Mouse (Mus musculus): ENCODE results near the gene N4bp3.
"Not testable (repeated sequence)": the region's sequence is repeated elsewhere in the genome, so short reads cannot be mapped to it uniquely, and the experiment has no call there.

The N4bp3 gene

DNA sequence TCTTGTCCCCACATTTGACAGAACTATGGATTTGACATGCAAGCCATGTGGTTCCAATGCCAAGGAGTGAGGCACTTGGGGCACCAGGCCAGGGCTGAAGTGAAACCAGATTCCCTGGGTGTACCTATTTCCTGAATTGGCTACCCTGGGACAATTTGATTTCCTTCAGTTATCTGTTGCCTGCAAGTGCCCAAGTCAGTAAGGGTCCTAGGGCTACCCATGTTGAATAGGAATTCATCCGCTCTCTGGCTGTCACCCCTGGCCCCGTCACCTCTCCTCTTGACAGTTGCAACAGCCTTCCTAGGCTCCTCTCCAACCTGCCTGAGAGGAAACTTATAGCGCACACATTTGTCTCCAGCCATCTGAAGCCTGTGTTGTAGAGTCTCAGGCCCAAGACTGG, 4.2 kb upstream of the N4bp3 start:
- in situ Hi-C loops (cut with MboI; ENCODE audit: low sequenced_read_pairs), result no loop called here

DNA sequence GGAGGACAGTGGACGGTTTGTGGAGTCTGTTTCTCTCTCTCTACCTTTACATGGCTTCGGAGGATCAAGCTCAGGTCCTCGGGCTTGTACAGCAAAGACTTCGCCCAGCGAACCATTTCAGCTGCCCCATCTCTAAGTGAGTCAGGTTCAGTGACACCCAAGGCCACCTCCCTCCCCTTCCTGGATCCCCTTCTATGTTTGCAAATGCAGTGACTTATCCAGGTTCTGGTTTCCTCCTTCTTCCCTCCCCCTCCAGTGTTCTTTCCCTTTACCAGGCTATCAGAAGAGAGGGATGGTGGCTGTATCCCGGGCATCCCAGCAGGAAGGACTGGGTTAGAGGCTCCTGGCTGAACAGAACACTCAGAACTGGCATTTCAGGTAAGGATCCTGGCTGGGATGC, 3.1 kb upstream of the N4bp3 start:
- in situ Hi-C loops (cut with MboI; ENCODE audit: low sequenced_read_pairs), result no loop called here

DNA sequence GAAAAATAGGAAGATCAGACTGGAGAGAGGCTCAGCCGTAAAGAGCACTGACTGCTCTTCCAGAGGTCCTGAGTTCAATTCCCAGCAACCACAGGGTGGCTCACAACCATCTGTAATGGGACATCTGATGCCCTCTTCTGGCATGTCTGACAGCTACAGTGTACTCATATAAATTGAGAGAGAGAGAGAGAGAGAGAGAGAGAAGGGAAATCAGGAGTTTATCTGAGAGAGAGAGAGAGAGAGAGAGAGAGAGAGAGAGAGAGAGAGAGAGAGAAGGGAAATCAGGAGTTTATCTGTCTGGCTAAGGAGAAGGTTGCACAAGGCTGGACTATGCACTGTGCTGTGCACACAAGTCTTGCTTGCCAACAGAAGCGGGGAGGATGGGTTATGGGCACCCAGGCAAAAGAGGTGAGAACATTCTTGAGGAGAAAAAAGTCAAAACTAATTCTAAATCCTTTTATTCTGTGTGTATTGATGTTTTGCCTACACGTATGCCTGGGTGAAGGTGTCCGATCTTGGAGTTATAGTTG, 2.3 kb upstream of the N4bp3 start:
- in situ Hi-C loops (cut with MboI; ENCODE audit: low sequenced_read_pairs), result no loop called here

DNA sequence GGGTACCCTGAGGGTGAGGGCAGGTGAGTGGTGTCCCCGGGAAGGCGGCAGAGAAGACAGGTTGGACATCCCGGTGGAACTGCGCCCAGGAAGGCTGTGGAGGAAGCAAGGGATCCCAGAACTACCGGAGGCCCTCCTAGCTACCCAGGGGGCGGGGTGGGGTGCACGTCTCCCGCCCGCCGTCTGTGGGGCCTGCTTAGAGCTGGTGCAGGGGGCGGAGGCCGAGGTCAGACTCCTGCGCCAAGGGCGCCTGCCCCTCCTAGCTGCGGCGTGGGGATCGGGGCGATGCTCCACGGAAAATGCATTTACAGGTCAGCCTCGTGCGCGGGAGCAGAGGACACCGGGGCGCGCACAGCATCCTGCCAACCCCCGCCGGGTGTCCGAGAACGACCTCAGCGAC, 381 bp downstream of the N4bp3 start:
- in situ Hi-C loops (cut with MboI; ENCODE audit: low sequenced_read_pairs), result no loop called here

DNA sequence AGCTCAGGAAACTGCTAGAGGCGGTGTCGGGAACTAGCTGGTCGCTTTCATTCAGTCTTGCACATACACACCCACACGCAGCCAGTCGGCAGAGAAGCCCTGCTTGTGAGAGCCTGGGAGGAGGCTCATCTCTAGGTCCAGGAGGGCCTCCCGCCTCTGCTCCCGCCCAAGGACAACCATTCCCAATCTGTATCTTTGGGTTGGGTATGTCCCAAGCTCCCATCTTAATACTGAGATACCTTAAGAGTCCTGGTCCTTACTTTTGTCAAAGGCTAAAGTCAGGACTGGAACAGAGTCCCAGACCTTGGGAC, 798 bp downstream of the N4bp3 start:
- in situ Hi-C loops (cut with MboI; ENCODE audit: low sequenced_read_pairs), result no loop called here

DNA sequence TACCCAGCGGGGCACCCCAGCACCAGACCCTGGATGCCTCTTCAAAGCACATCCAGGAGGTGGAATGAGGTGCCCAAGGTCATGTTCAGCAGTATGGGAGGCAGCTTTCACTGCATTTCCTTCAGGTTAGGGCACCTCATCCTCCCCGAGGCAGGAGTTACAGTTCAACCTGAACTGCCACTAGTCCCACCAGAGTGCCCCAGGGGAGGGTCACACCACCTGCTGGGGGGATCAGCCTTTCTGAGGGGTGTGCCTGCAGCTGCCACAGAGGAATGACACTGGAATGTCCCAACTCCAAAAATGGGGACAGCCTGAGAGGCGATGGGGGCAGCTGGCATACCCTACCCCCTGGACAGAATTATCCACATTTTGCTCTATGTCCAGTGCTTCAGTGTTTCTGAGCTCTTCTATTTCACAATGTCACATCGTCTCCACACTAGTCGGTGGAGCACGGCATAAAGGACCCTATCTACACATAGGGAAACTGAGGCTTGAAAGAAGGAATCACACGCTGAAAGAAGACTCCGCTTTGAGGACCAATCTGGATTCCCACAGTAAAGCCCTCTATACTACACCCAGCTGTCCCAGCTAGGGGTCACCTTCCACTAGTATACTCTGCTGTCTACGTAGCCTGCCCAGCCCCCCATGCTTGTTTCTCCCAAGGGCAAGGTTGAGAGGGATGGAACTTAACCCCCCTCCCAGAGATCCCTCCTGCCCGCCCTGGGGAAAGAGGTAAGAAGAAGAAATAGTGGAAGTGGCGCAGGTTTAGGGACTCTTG, 1.3 kb downstream of the N4bp3 start:
- in situ Hi-C loops (cut with MboI; ENCODE audit: low sequenced_read_pairs), result no loop called here

DNA sequence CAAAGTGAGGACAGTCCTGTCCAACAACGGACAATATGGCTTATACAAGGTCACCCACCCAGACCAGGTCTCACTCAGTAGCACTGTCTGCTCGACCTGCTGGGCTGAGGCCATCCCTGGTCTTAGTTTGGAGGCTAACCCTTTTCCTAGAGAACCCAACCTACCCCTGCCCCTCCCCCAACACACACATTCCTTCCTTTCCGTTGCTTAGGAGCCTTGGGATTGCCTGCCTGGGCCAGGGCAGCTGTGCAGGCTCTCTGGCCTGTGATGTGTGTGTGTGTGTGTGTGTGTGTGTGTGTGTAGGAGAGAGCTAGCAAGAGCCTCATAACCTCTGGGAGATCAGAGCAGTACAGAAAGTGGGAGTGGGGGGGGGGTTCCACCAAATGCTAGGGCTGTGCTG, 2.1 kb downstream of the N4bp3 start:
- in situ Hi-C loops (cut with MboI; ENCODE audit: low sequenced_read_pairs), result no loop called here

DNA sequence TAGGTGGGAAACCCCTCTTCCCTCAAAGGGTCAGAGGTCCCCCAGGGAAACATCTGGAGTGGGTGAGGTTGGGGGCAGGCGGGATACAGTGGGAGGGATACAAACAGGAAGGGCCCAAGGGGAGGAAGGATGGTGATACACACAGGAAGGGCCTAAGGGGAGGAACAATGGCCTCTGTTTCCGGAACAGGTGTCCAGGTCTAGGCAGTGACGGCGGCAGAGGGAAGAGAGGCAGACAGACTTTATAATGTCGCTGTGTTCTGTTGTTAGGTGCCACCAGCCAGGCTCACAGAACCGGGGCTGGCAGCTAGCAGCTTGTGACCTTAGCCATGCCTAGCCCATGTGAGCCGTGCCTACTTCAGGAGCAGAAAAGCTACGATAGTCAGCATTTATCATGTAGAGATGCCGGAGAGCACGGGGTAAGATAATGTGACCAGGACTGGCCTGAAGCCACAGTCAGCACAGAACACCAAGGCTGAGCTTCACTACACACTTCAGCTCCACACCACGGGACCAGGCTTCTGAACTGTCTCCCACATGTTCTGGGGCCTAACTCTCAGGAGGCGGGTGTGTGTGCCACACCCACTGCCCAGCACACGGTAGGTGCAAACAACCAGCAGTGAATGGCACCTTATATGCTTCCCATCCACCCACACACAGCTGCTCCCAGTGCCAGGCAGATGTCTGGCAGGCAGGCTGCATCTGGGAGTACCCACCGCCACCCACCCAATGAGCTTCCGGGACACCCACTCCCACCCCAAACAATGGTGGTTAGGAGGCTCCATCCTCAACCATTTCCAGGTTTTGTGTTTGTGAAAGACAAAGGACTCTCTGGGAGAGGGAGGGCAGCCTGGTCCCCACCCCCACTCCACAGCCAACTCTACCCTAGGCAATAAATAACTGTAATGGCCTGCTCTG, 3.6 kb downstream of the N4bp3 start:
- in situ Hi-C loops (cut with MboI; ENCODE audit: low sequenced_read_pairs), result no loop called here

DNA sequence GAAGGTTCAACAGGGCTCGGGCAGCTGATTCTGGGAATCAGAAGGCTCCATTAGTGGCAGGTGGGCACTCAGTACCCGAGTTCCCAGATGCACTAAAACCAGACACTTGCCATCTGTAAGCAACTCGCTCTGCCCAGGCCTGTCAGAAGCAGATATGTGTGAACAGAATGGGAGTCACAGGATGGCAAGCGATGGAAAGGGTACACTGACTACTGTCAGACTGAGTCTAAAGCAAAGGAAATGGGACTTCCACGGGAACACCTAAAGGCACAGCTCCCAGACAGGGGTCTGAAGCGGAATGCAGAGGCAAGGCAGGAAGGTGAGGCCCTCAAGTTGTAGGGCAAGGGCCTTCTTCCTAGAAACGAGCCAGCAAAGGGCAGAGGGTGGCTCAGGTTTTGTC, 4.4 kb downstream of the N4bp3 start:
- in situ Hi-C loops (cut with MboI; ENCODE audit: low sequenced_read_pairs), result no loop called here

DNA sequence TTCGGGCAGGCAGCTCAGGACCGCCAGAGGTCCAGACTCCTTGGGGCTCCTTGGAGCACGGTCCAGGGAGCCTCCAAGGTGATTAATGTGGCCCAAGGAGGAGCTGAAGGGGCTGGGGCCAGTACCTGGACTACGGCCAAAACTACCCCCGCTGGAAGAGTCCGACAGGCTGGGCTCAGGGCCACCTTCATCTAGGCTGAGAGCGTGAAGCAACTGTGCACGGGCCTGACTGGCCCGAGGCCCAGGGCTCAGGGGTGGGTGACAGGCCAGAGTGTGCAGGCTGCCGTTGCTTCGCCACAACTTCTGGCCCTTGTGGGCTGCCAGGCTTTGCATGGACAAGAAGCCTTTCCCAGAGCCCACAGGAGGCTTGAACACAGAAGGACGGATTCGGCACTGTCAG, 5.3 kb downstream of the N4bp3 start:
- in situ Hi-C loops (cut with MboI; ENCODE audit: low sequenced_read_pairs), result no loop called here

DNA sequence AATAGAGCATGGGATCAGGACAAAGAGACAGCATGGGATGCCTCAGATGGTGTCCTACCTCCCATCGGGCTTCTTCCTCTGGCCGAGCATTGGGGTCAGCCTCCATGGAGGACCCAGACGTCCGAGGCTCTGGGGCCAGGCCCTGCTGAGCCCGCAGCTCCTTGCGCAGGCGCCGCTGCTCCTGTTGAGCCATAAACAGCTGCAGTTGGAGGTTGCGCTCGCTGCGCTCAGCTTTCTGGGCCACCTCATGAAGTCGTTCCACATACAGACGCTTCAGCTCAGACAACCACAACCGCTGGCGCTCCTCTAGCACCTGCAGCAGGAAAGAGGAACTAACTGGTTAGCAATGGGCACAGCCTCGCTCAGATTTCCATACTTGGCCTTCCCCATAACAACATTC, 6.4 kb downstream of the N4bp3 start:
- in situ Hi-C loops (cut with MboI; ENCODE audit: low sequenced_read_pairs), result no loop called here

DNA sequence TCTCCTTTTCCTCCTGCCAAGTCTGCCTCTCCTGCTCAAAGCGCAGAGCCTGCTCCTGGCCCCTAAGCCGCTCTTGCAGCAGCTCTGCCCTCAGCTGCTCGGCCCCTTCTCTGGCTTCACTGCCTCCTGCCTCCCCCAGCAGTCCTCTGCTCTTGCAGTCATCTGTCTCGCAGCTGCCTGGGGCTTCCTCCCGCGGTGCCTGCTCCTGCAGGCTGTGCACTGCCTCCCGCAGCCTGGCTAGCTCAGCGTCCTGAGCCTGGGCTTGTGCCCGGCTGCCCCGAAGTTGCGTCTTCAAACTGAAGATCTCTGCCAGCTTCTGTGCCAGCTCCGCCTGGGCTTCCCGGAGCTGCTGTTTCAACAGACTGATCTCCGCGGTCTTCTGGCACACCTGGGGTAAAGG, 6.9 kb downstream of the N4bp3 start:
- in situ Hi-C loops (cut with MboI; ENCODE audit: low sequenced_read_pairs), result no loop called here

DNA sequence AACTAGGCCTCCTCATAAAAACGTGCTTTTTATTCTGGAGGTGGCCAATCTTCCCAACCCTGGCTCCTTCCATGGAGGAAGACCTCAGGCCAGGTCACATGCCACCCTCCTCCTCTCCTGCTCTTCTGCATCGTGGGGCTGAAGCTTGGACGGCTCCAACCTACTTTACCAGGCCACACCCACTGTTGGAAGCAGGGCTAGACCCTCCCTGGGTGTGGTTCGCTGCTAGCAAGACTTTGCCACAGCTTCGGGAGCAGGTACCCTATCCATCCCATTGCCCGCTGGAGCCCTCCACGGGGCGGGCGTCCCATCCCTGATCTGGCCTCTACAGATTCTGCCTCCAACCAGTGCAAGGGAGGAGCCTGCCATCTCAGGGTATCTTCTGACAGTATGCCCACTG, 7.4 kb downstream of the N4bp3 start:
- in situ Hi-C loops (cut with MboI; ENCODE audit: low sequenced_read_pairs), result no loop called here

DNA sequence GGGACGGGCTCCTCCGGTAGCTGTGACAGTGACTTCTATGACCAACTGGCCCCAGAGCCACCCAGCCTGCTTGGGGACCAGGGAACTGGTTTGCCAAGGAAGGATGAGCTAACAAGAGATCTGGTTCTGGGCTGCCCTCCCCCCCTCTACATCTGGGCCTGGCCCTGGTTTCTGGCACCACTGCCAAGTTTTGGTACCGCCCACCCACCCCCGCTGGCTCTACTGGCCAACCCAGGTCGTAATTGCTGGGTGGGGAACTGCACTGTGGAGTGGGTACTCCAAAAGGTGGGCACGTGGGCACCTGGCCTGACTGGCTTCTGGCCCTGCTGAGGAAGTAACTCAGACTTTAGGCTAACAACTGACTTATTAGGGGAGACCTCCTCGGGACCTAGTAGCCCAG, 9.9 kb downstream of the N4bp3 start:
- in situ Hi-C loops (cut with MboI; ENCODE audit: low sequenced_read_pairs), result no loop called here

DNA sequence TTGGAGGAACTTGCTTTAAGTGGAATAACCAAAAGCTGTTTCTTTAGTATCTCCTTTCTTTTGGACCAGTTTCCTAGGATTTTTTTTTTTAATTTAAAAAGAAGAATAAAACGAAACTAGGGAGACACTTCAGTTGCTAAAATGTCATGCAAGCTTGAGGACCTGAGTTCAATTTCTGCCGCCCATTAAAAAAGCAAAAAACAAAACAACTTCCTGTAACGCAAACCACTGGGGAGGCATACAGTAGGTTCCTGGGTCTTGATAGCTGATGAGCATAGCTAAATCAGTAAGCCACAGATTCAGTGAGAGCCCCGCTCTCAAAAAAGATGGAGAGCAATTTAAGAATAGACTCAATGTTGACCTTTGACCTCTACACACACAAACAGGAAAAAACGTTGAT, 12.1 kb downstream of the N4bp3 start:
- in situ Hi-C loops (cut with MboI; ENCODE audit: low sequenced_read_pairs), result no loop called here

DNA sequence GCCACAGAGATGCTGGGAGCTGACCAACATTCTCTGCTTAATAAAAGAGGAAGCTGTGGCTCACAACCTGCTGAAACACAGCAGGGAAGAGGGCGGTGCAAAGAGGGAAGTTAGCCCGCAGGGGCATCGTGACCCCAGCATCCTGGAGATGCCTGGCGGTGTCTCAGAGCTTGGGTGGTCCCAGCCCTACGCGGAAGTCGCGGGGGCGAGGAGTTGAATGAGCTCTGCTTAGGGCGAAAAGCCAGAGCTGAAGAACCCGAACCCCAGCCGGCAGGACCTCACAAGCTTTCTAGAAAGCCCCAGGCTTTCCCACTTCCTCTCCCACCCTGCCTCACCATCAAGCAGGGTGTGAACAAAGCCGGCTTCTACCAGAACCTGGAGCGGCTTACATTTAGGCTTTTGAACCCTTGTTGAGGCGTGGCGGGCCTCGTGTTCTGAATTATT, 12.6 kb downstream of the N4bp3 start:
- in situ Hi-C loops (cut with MboI; ENCODE audit: low sequenced_read_pairs), result no loop called here

DNA sequence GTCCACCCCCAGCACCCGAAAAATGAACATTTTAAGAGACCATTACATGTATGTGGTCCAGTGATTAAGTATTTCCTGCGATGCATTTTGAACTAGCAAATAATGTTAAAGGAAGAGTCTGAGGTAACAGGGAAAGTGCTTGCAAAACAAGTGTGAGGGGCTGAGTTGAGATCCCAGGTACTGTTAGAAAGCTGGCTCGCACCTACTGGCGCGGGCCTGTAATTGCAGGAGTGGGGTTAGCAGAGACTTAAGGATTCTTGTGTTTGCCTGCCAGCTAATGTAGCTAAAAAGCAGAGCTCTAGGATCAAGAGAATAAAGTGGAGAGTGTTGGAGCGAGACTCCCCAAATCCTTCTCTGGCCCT, 14.3 kb downstream of the N4bp3 start:
- in situ Hi-C loops (cut with MboI; ENCODE audit: low sequenced_read_pairs), result no loop called here

DNA sequence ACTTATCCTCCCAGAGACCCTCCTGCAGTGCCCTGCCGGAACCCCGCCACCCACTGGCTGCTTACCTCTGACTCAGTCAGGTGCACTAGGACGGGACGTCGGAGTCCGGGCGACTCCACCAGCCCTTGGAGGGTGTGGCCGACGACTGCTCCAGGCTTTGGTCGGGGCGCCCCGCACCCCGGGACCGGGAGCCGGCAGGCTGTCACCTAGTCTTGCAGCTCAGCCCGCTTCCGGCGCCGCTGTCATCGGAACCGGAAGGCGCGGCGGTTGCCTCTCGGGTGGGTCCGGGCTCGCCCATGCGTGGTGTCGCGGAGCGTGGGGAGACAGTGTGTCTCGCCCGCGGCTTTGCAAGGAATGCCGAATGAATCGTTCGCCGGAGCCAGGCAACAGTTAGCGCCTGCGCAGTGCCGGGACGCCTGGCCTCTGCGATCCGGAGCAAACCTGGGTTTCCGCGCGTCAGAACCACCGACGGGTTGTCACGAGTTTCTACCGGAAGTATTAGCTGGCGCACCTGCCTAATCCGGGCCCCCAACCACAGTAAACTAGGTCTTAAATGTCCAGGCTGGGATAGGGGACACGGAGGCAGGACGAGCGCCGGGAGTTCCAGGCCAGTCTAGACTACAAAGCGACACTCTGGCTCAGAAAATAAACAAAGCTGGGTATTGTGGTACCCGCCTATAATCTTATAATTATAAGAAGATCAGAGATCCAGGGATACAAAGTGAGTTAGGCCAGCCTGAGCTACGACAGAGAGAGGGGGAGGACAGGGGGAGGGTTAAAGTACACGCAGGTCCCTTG, 14.9 kb downstream of the N4bp3 start, which contains the start of gene Rmnd5b:
Gene Rmnd5b (minus strand): TSS at position 372 of the 798 bp plus-strand sequence.
- in situ Hi-C loops (cut with MboI; ENCODE audit: low sequenced_read_pairs), result no loop called here

DNA sequence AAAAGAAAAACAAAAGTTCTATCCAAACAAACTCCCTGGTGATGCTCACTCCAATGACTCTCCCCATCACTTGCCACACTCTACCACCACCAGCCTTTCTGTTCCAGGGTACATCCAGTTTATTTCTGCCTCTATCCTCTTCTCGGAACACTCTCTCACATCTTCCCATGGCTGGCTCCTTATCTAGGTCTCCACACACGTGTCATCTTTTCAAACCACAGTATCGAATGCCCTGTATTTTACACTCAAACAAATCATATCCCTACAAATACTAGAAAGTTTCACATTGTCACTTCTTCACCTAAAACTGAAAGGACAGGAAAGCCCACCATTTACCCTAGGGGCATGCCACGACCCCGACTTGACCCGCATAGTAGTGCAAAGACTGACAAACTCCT, 15.5 kb downstream of the N4bp3 start:
- in situ Hi-C loops (cut with MboI; ENCODE audit: low sequenced_read_pairs), result no loop called here

DNA sequence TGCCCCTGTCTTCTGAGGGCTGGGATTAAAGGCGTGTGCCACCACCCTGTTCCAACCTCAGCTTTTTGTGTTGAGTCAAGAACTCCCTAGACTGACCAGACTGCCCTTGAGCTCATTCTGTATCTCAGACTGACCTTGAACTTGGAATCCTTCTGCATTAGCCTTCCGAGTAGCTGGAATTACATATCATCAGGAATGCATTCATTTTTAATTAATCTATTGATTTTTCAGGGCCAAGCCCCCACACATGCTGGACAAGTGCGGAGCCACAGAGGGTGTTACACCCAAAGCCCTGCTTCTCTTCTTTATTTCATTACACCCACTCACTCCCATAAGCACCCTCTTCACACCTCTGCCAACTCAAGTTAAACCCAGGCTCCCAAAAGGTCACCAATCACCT, 16.9 kb downstream of the N4bp3 start:
- in situ Hi-C loops (cut with MboI; ENCODE audit: low sequenced_read_pairs), result no loop called here

DNA sequence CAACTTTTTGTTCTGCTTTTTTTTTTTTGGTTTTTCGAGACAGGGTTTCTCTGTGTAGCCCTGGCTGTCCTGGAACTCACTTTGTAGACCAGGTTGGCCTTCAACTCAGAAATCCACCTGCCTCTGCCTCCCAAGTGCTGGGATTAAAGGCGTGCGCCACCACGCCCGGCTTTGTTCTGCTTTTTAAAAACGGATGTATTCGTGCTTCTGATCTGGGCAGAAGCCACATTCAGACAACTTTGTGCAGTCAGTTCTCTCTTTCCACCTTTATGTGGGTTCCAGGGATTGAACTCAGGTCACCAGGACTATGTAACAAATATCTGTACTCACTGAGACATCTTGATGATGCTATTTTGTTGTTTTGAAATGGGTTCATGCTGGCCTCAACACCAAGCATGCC, 17.4 kb downstream of the N4bp3 start:
- in situ Hi-C loops (cut with MboI; ENCODE audit: low sequenced_read_pairs), result not testable (repeated sequence)
